Mouse (Mus musculus) CD4-positive naive resting alpha-beta T cell, adult 57 days (primary cell): ENCODE data around the gene Tle4. TPM values are rescaled to one million over a fixed set of nuclear protein-coding genes. Genes with fewer than 3 reads are reported as not detected.

Experiments used
- total RNA-seq: library from RNA; stranded (reverse); gene quantifications from one replicate; pipeline ENCODE4 v1.2.4, GENCODE M21; 2023

Tle4 gene
- 84.7 TPM for total RNA-seq

GRCm38 (mm10) chr19:14597917-14598689 is at the start of gene Tle4:
Gene Tle4 (minus strand): TSS chr19:14598051.

